Mouse (Mus musculus) cerebellum, postnatal 4 days (tissue): ENCODE results near the gene Izumo1r.

Source experiments
- DNase-seq, 2 experiments: peaks; one replicate each; pipeline ENCODE4 v3.0.0; 2022; ENCODE audit warnings: low spot score in 2 of 2, mixed read lengths in 1 of 2

Gene Izumo1r

DNA sequence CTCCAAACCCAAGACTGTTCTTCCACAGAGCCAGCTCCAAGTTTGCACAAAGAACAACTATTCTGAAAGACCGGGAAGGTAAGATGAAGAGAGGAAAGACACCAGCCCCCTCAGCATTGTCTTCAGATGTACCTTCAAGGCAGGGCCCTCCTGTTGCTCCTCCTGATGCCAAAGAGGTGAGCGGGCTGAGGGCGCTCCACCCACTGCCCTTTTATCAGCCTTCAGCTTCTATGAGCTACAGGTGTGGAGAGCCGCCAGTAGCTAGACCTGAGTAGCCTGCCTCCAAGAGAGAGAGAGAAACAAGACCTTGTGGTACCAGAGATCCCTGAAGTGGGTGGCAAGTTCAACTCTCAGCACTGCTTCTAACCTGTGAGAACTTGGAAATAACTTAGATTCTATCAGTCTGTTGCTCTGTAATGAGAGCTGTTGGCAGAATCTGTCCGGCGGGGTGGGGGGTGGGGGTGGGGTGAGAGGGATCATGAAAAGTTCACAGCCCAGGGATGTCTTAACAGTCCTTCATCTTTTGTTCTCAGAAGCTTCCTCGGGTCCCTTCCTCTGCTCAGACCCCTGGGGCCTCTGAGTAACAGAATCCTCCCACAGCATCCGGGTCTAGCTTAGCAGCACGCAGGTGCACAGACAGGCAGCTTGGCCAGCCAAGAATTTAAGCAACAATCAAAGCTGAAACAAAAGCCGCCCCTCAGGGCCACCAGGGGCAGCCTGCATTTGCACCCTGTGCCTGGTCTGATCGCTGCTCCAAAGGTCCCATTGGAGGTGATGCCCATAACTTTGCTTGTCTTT lies at the start of gene Izumo1r:
Gene Izumo1r (minus strand): TSS at position 369 of the 798 bp plus-strand sequence.
- DNase-seq, result no peak

- no peak for DNase-seq
Measured at GRCm38 (mm10) chr9:14951072-14951471, 47.3 kb upstream of the Izumo1r start.

GRCm38 (mm10) chr9:14948843-14949242 lies 45.1 kb upstream of the Izumo1r start:
- DNase-seq, result no peak

DNA sequence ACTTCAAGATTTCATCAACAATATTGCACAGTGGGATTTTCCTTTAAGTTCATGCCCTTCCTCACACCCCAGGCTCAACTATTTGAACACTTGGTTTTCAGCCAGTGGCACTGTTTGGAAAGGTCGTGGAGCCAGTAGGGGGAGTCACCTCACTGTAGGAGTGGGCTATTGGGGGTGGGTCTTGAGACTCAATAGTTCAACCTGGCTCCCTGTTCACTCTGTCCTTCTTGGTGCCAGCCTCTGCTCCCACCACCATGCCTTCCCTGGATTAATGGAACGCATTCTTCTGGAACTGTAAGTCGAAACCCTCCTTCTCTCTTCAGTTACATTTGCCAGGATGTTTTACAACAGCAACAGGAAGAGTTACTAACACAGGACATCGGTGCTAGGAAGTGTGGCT lies 42.9 kb upstream of the Izumo1r start:
- no peak for DNase-seq

GRCm38 (mm10) chr9:14945919-14946318 lies 42.2 kb upstream of the Izumo1r start:
- no peak for DNase-seq

- no peak for DNase-seq
Measured at GRCm38 (mm10) chr9:14942143-14942720, 38.5 kb upstream of the Izumo1r start.

DNA sequence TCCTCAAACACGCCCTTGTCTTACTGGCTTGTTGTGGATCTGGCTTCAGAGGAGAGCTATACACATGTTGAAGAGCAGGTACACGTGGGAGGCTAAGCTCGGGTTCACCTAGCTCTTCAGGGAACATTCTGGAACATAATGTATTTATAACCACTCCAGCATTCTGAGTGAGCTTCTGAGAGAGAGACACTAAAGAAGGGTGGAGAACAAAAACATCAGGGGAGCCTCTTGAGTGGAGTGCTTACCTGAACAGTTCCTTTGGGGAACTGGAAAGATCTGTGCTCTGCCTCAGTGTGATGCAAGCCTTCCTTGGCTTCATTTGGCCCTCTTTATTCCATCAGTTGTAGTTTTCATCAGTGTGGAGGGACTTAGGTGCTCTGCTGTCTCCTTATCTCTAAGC lies 35.9 kb upstream of the Izumo1r start:
- DNase-seq, result no peak

GRCm38 (mm10) chr9:14937308-14937707 lies 33.6 kb upstream of the Izumo1r start:
- DNase-seq, result no peak

DNA sequence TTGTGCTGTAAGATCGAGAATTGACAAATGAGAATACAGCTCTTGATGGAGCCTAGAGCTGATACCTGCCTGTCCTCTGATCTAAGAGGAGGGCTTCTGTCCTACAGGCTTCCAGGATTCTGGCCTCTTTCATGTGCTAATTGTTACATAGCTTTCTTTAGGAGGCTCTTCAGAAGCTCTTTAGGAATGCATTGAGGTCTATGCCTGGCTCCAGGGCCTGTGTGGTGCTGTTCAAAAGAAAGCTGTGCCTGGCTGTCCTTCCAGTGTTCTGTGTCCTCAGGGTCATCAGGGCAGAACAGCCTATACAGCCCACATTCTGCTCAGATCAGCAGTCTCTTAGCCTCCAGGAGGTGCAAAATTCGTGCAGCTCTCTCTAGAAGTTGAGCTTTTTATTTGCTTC lies 31.1 kb upstream of the Izumo1r start:
- no peak for DNase-seq

GRCm38 (mm10) chr9:14931943-14932342 lies 28.2 kb upstream of the Izumo1r start:
- DNase-seq, result no peak

GRCm38 (mm10) chr9:14931211-14931610 lies 27.5 kb upstream of the Izumo1r start:
- DNase-seq, result no peak

DNA sequence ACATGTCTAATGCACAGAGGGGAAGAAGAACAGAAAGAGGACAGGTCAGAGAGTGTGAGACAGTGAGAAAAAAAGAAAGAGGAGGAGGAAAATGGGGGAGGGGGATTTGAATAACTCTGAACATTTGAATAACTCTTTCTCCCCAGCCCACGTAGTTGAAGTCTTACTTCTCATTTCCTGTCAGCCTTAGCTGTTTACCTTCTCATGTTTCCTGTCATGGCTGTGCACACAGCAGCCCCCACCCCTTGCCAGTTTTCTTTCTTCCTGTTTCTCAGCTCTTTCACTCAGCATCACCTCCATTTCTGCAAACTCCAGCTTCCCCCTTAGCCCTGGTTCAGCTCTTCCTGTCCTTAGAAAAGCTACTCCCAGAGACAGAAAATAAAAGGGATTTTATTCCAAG lies 22.8 kb upstream of the Izumo1r start:
- DNase-seq, result no peak

DNA sequence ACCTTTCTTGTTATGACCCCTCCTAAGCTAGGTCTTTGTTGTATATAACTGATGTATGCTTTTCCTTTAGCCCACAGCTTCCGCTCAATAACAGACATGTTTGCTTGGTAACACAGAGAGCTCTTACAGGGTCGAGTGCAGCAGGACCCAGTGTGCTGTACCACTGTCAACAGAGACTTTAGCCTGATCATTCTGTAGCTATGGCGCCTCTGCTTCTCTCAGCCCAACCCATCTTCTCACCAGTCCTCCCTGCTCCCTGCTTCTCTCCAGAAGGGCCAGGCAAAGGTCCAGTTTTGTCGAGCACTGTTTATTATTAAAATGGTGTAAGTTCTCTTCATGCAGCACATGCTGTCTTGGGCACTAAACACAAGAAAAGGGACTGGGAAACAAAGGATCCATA lies 19.9 kb upstream of the Izumo1r start:
- no peak for DNase-seq

GRCm38 (mm10) chr9:14921971-14922560 lies 18.3 kb upstream of the Izumo1r start:
- no peak for DNase-seq

- DNase-seq, result no peak
Measured at GRCm38 (mm10) chr9:14921254-14921653, 17.5 kb upstream of the Izumo1r start.

GRCm38 (mm10) chr9:14920608-14921007 lies 16.9 kb upstream of the Izumo1r start:
- no peak for DNase-seq

GRCm38 (mm10) chr9:14918825-14919668 lies 15.3 kb upstream of the Izumo1r start:
- DNase-seq, result no peak

DNA sequence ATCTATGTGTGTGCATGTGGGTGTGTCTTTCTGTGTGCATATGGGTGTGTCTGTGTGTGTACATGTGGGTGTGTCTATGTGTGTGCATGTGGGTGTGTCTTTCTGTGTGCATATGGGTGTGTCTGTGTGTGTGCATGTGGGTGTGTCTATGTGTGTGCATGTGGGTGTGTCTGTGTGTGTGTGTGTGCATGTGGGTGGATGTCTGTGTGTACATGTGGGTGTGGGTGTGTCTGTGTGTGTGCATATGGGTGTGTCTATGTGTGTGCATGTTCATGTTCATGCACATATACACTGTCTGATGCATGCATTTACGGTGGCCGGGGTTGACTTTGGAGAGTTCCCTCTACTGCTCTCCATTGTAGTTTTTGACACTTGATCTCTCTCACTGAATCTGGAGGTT lies 13.9 kb upstream of the Izumo1r start:
- DNase-seq, result no peak

- no peak for DNase-seq
Measured at GRCm38 (mm10) chr9:14912037-14912436, 8.3 kb upstream of the Izumo1r start.

GRCm38 (mm10) chr9:14909981-14910380 lies 6.2 kb upstream of the Izumo1r start:
- DNase-seq, result no peak

DNA sequence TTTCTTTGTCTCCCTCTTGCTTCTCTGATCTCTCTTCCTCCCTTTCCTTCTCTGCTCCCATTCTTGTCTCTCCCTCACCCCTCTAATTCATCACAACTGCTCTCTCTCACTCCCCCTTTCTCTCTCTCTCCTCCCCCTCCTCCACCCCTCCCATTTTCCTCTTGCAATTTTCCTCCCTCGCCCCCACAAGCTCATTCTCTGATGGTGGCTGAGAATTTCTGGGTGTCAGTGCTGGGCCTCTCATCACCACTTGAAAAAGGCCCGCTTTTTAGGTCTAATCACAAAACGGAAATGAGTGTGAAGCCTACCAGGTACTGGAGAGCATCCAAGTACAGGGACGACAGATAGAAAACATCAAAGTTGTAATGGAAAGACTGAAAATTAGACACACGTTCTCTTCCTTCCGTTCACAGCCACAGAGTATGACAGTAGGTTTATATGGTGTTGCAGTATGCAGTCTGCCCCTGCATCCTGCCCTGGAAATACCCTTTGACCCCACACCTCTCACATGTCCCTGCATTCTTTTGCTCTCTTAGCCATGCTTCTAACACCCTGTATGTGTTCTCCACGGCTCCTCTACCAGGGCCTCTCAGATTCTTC lies 4.2 kb upstream of the Izumo1r start:
- DNase-seq, result no peak

- no peak for DNase-seq
Measured at GRCm38 (mm10) chr9:14905956-14906355, 2.2 kb upstream of the Izumo1r start.
